Mouse (Mus musculus) limb, embryonic 11.5 days (tissue): ENCODE measurements around the gene Dnajb2. TPM values are rescaled to one million over a fixed set of nuclear protein-coding genes. Genes with fewer than 3 reads are reported as not detected.

Experiments used
- ATAC-seq: fragments of 200-750 bp; cut with Nextera tagmentation; 2 replicates; pipeline ENCODE4 v1.8.0; 2017; ENCODE audit warnings: low read depth; ENCODE audit not compliant: insufficient number of reproducible peaks, low FRiP score, low TSS enrichment
- DNase-seq: peaks from one replicate; pipeline ENCODE4 v3.0.0-alpha.2; 2015; ENCODE audit warnings: low spot score
- H3K27ac ChIP-seq: fragments of 300-500 bp; sonication (generic); replicated peaks from 2 replicates; pipeline ENCODE4 v1.5.1; 2014; ENCODE audit warnings: low read depth, mild to moderate bottlenecking, low read length
- H3K27me3 ChIP-seq: fragments of 300-500 bp; sonication (generic); 2 replicates; pipeline ENCODE4 v1.6.1; 2014; ENCODE audit warnings: mild to moderate bottlenecking, low read length, mixed read lengths; ENCODE audit not compliant: control insufficient read depth, insufficient read depth
- H3K36me3 ChIP-seq: fragments of 300-500 bp; sonication (generic); 2 replicates; pipeline ENCODE4 v1.6.1; 2014; ENCODE audit warnings: mild to moderate bottlenecking, low read length, moderate library complexity, mixed read lengths; ENCODE audit not compliant: control insufficient read depth, insufficient read depth
- H3K4me1 ChIP-seq: fragments of 300-500 bp; sonication (generic); 2 replicates; pipeline ENCODE4 v1.6.1; 2014; ENCODE audit warnings: low read length, mixed read lengths; ENCODE audit not compliant: control insufficient read depth, insufficient read depth
- H3K4me2 ChIP-seq: fragments of 300-500 bp; sonication (generic); 2 replicates; pipeline ENCODE4 v1.6.1; 2014; ENCODE audit warnings: low read depth, mild to moderate bottlenecking, moderate library complexity; ENCODE audit not compliant: severe bottlenecking
- H3K4me3 ChIP-seq: fragments of 300-500 bp; sonication (generic); 2 replicates; pipeline ENCODE4 v1.5.1; 2014; ENCODE audit warnings: low read depth, low read length
- H3K9ac ChIP-seq: fragments of 300-500 bp; sonication (generic); 2 replicates; pipeline ENCODE4 v1.6.1; 2014; ENCODE audit warnings: mild to moderate bottlenecking, low read length
- H3K9me3 ChIP-seq: fragments of 300-500 bp; sonication (generic); 2 replicates; pipeline ENCODE4 v1.6.1; 2016; ENCODE audit warnings: low read length; ENCODE audit not compliant: control insufficient read depth
- WGBS: fragments of 180-500 bp; shearing (Covaris S2); extraction: QIAGEN DNeasy Blood & Tissue Kit; methylation state at CpG from one replicate; pipeline ENCODE4 v1.1.7; 2014; 5-methylcytosine and 5-hydroxymethylcytosine counted together
- polyA plus RNA-seq: library from polyadenylated mRNA; unstranded; fragments of >200 nt; fragmentation: Nextera tagmentation; extraction: Ambion mirVana; gene quantifications from 2 replicates; pipeline ENCODE4 v1.2.1, GENCODE M21; 2014

The Dnajb2 gene
- polyA plus RNA-seq, 1 experiment from 2014 or later, result 17.6 TPM

- Histone ChIP-seq H3K4me1 (no peaks in the 10 kb centered on the region), H3K9ac (no peak overlapping the region), H3K36me3 (no peaks in the 10 kb centered on the region), H3K4me2 (no peak overlapping the region), H3K4me3 (no peak overlapping the region), H3K27me3 (peaks cover 31% of the 10 kb centered on the region), H3K9me3 (no peaks in the 10 kb centered on the region), H3K27ac (no peak overlapping the region)
- peak; percentile 90 for DNase-seq
- 2% methylated on average over 40 of the region's 40 CpGs for WGBS
- ATAC-seq, result no peak
Observed at GRCm38 (mm10) chr1:75262969-75263951, 27.1 kb downstream of the Dnajb2 start.

- Histone ChIP-seq H3K4me1 (no peaks in the 10 kb centered on the region), H3K27ac (no peak within 1 kb of the TSS), H3K36me3 (no peaks in the 10 kb centered on the region), H3K4me2 (no peak within 1 kb of the TSS), H3K4me3 (no peak within 1 kb of the TSS), H3K27me3 (peaks cover 31% of the 10 kb centered on the region), H3K9ac (no peak within 1 kb of the TSS), H3K9me3 (no peaks in the 10 kb centered on the region)
- ATAC-seq (no peak), DNase-seq (no peak)
- 11% methylated on average over 32 of the region's 32 CpGs for WGBS
Observed at GRCm38 (mm10) chr1:75264091-75264880, 28.1 kb downstream of the Dnajb2 start, which contains the start of gene Ptprn. Ptprn (minus strand) TSS chr1:75264502.

- 5% methylated on average over 23 of the region's 23 CpGs for WGBS
- no peak overlapping the region for H3K4me3 ChIP-seq
- DNase-seq, result peak; percentile 87
Observed at GRCm38 (mm10) chr1:75277195-75278188, 41.3 kb downstream of the Dnajb2 start.

GRCm38 (mm10) chr1:75278228-75278627, 42.0 kb downstream of the Dnajb2 start, which contains the start of gene Resp18:
Resp18 (minus strand) TSS chr1:75278415.
- H3K27me3 ChIP-seq, result peaks cover 9% of the 10 kb centered on the region; the same call in 1 of the 2 replicates
- H3K4me3 ChIP-seq, result no peak within 1 kb of the TSS
- H3K4me1 ChIP-seq, result no peaks in the 10 kb centered on the region
- H3K4me2 ChIP-seq, result no peak within 1 kb of the TSS
- 4% methylated on average over 13 of the region's 13 CpGs for WGBS
- H3K9ac ChIP-seq, result no peak within 1 kb of the TSS
- DNase-seq, result no peak
- H3K36me3 ChIP-seq, result no peaks in the 10 kb centered on the region
- no peaks in the 10 kb centered on the region for H3K9me3 ChIP-seq
- ATAC-seq, result no peak
- no peak within 1 kb of the TSS for H3K27ac ChIP-seq

More at GRCm38 (mm10) chr1:75277195-75278188, 41.3 kb downstream of the Dnajb2 start:
- no peaks in the 10 kb centered on the region for H3K36me3 ChIP-seq
- H3K4me1 ChIP-seq, result no peaks in the 10 kb centered on the region
- peaks cover 9% of the 10 kb centered on the region; the same call in 1 of the 2 replicates for H3K27me3 ChIP-seq
- ATAC-seq, result no peak
- H3K9ac ChIP-seq, result no peak overlapping the region
- no peak overlapping the region for H3K27ac ChIP-seq
- H3K9me3 ChIP-seq, result no peaks in the 10 kb centered on the region
- H3K4me2 ChIP-seq, result no peak overlapping the region

- no peak for DNase-seq
- whole genome bisulfite sequencing, result 84% methylated on average over 5 of the region's 5 CpGs
- Histone ChIP-seq H3K4me3 (no peak overlapping the region), H3K27ac (no peak overlapping the region), H3K36me3 (no peaks in the 10 kb centered on the region), H3K27me3 (peaks cover 3% of the 10 kb centered on the region; the same call in 1 of the 2 replicates), H3K4me1 (no peaks in the 10 kb centered on the region), H3K4me2 (no peak overlapping the region), H3K9ac (no peak overlapping the region), H3K9me3 (no peaks in the 10 kb centered on the region)
- no peak for ATAC-seq
Observed at GRCm38 (mm10) chr1:75283017-75283416, 46.8 kb downstream of the Dnajb2 start.

- no peaks in the 10 kb centered on the region for H3K36me3 ChIP-seq
- no peaks in the 10 kb centered on the region for H3K9me3 ChIP-seq
Observed at GRCm38 (mm10) chr1:75284911-75285310, 48.7 kb downstream of the Dnajb2 start.

GRCm38 (mm10) chr1:75289376-75289775, 53.2 kb downstream of the Dnajb2 start:
- no peak overlapping the region for H3K4me2 ChIP-seq
- no peak for DNase-seq
- H3K9ac ChIP-seq, result no peak overlapping the region
- H3K4me1 ChIP-seq, result peaks cover 4% of the 10 kb centered on the region; the same call in 1 of the 2 replicates
- ATAC-seq, result no peak
- no peaks in the 10 kb centered on the region for H3K27me3 ChIP-seq
- no peak overlapping the region for H3K4me3 ChIP-seq
- H3K9me3 ChIP-seq, result no peaks in the 10 kb centered on the region
- H3K36me3 ChIP-seq, result no peaks in the 10 kb centered on the region
- 15% methylated on average over 7 of the region's 7 CpGs for WGBS
- no peak overlapping the region for H3K27ac ChIP-seq

More at GRCm38 (mm10) chr1:75284911-75285310, 48.7 kb downstream of the Dnajb2 start:
- WGBS, result 86% methylated on average over 7 of the region's 7 CpGs
- Histone ChIP-seq H3K4me2 (no peak overlapping the region), H3K4me3 (no peak overlapping the region), H3K27me3 (no peaks in the 10 kb centered on the region), H3K27ac (no peak overlapping the region), H3K9ac (no peak overlapping the region), H3K4me1 (no peaks in the 10 kb centered on the region)
- ATAC-seq (no peak), DNase-seq (no peak)
